In the genomic region with DNA sequence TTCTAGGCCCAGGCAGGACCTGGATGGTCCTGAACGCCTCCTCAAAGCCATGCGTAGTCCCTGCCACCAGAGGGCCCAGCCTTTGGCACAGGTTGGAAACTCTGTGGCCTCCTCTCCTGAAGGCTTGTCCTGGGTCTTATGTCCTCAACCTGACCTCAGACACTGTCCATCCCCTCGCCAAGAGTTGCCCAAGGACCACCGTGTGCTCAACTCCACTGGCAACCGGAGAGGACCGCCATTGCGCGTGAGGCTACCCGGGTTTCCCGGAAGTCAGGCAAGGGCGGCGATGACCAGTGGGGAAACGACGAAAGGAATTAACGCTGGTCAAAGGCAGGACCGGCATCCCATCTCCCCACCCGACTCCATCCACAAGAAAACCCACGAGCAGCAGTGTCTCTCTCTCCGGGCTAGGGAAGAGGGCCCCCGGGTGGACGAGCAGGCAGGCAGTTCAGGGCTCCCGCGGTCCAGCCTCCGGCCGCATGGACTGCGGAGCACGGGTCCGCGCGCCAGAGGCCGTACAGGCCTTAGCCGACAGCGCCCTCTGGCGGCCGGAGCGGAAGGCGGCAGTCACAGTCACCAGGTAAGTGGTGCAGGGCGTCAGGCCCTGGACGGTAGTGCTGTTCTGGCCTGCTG, we compare ENCODE assay signal across 8 mouse cellular contexts. TPM values are rescaled to one million over a fixed set of nuclear protein-coding genes. Genes with fewer than 3 reads are reported as not detected.
A peak's percentile ranks its signal among the peaks of the same experiment; 100 is the strongest.
DNase-seq lines count a peak whose midpoint lies in the region; ATAC-seq lines count a peak whose summit lies in the region.

No protein-coding gene starts in this region.

- H3K36me3 ChIP-seq in intestine, embryonic 16.5 days (ENCODE audit: control insufficient read depth, insufficient read depth, low read length) = no peaks in the 10 kb centered on the region
- no peaks in the 10 kb centered on the region for H3K36me3 ChIP-seq in midbrain, embryonic 10.5 days

- H3K4me1 ChIP-seq in intestine, embryonic 16.5 days (ENCODE audit: control insufficient read depth, insufficient read depth, low read length) = peaks cover 44% of the 10 kb centered on the region
- H3K4me1 ChIP-seq in midbrain, embryonic 10.5 days = peaks cover 34% of the 10 kb centered on the region

- peak overlapping the region; percentile 84 for H3K9ac ChIP-seq in intestine, embryonic 16.5 days (ENCODE audit: low read depth, low read length)

- intact Hi-C loops in left cerebral cortex, postnatal 36 days (cut with DNase I) = loop anchor here (2.0 to 5.0 kb wide), 2 partner anchors 15 to 48 kb away; a partner anchor contains a TSS

- peak overlapping the region; percentile 90 for H3K4me2 ChIP-seq in intestine, embryonic 16.5 days (ENCODE audit: low read depth, low read length)

- peak; percentile 96 for DNase-seq in adrenal gland, adult 18-20 months (ENCODE audit: low spot score in 2 of 2)
- peak; percentile 94 for DNase-seq in embryo, embryonic 11 days
- peak; percentile 91 to 92 for DNase-seq in gastrocnemius, postnatal 4 days (ENCODE audit: low spot score in 2 of 2)
- peak; percentile 89 to 92 for DNase-seq in left cerebral cortex, postnatal 36 days (ENCODE audit: low spot score in 2 of 2)
- DNase-seq in midbrain, embryonic 10.5 days (ENCODE audit: low spot score) = peak; percentile 91
- peak; percentile 81 to 87 for DNase-seq in right cerebral cortex, postnatal 36 days (ENCODE audit: low spot score in 2 of 2)
- peak; percentile 87 for DNase-seq in yolk sac, embryonic 10.5 days (ENCODE audit: low spot score)

- H3K27ac ChIP-seq in intestine, embryonic 16.5 days (ENCODE audit: low read length) = peak overlapping the region; percentile 77
- peak overlapping the region; percentile 91 for H3K27ac ChIP-seq in midbrain, embryonic 10.5 days (replicated peaks)

- peaks cover 3% of the 10 kb centered on the region; the same call in 1 of the 2 replicates for H3K27me3 ChIP-seq in intestine, embryonic 16.5 days (replicated peaks; ENCODE audit: control insufficient read depth, insufficient read depth, low read length)
- peaks cover 46% of the 10 kb centered on the region for H3K27me3 ChIP-seq in midbrain, embryonic 10.5 days (ENCODE audit: low read depth, poor library complexity, severe bottlenecking)

- H3K4me3 ChIP-seq in intestine, embryonic 16.5 days (ENCODE audit: low read length) = peak overlapping the region; percentile 61
- H3K4me3 ChIP-seq in midbrain, embryonic 10.5 days = peak overlapping the region; percentile 61

- under 1% methylated on average over 39 of the region's 39 CpGs for whole genome bisulfite sequencing in intestine, embryonic 16.5 days
- under 1% methylated on average over 37 of the region's 39 CpGs for WGBS in midbrain, embryonic 10.5 days

- peak; percentile 91 for ATAC-seq in intestine, embryonic 16.5 days

- H3K9me3 ChIP-seq in intestine, embryonic 16.5 days (ENCODE audit: control insufficient read depth, low read length) = no peaks in the 10 kb centered on the region
- H3K9me3 ChIP-seq in midbrain, embryonic 10.5 days (replicated peaks) = no peaks in the 10 kb centered on the region

RNA-seq across cellular contexts. Expression of a gene that starts 4.5 kb away (rescaled TPM):
- 10 to 100 TPM in 1 of 2 experiments, 1 to 10 TPM in 1; 3.8 to 12.3 TPM for total RNA-seq in adrenal gland, adult 18-20 months (2021)
- 10 to 100 TPM; 23.4 to 26.4 TPM for total RNA-seq in gastrocnemius, postnatal 4 days (2021)
- polyA plus RNA-seq in intestine, embryonic 16.5 days (2015; fragmentation: Nextera tagmentation; extraction: Ambion mirVana) = 18.9 TPM in 2 replicates
- total RNA-seq in left cerebral cortex, postnatal 36 days (2021) = 10 to 100 TPM; 13.1 to 13.4 TPM
- polyA plus RNA-seq in midbrain, embryonic 10.5 days (2016; fragmentation: Nextera tagmentation; extraction: Ambion mirVana) = 12.2 and 13.1 TPM in 2 replicates

RNA-seq across cellular contexts. Expression of a gene that starts 9.1 kb away (rescaled TPM):
- total RNA-seq in adrenal gland, adult 18-20 months (2021) = 10 to 100 TPM; 96.2 to 99.8 TPM
- 10 to 100 TPM; 44.4 to 46.1 TPM for total RNA-seq in gastrocnemius, postnatal 4 days (2021)
- 142 and 150 TPM in 2 replicates for polyA plus RNA-seq in intestine, embryonic 16.5 days (2015; fragmentation: Nextera tagmentation; extraction: Ambion mirVana)
- total RNA-seq in left cerebral cortex, postnatal 36 days (2021) = 10 to 100 TPM; 37.5 to 48.3 TPM
- polyA plus RNA-seq in midbrain, embryonic 10.5 days (2016; fragmentation: Nextera tagmentation; extraction: Ambion mirVana) = 115 and 129 TPM in 2 replicates

RNA-seq across cellular contexts. Expression of a gene that starts 15.7 kb away (rescaled TPM):
- under 1 TPM; 0.56 to 0.70 TPM for total RNA-seq in adrenal gland, adult 18-20 months (2021)
- 1 to 10 TPM; 3.8 to 5.1 TPM for total RNA-seq in gastrocnemius, postnatal 4 days (2021)
- polyA plus RNA-seq in intestine, embryonic 16.5 days (2015; fragmentation: Nextera tagmentation; extraction: Ambion mirVana) = 0.89 and 1.1 TPM in 2 replicates
- 10 to 100 TPM; 18.3 to 30.0 TPM for total RNA-seq in left cerebral cortex, postnatal 36 days (2021)
- polyA plus RNA-seq in midbrain, embryonic 10.5 days (2016; fragmentation: Nextera tagmentation; extraction: Ambion mirVana) = 0.31 and 0.45 TPM in 2 replicates

RNA-seq across cellular contexts. Expression of a gene that starts 20.2 kb away (rescaled TPM):
- not detected for total RNA-seq in adrenal gland, adult 18-20 months (2021)
- total RNA-seq in gastrocnemius, postnatal 4 days (2021) = under 1 TPM in 1 of 2 experiments, not detected in 1; 0.39 TPM
- polyA plus RNA-seq in intestine, embryonic 16.5 days (2015; fragmentation: Nextera tagmentation; extraction: Ambion mirVana) = not detected in 2 replicates
- total RNA-seq in left cerebral cortex, postnatal 36 days (2021) = not detected
- polyA plus RNA-seq in midbrain, embryonic 10.5 days (2016; fragmentation: Nextera tagmentation; extraction: Ambion mirVana) = not detected in 2 replicates

RNA-seq across cellular contexts. Expression of a gene that starts 32.7 kb away (rescaled TPM):
- total RNA-seq in adrenal gland, adult 18-20 months (2021) = 100 to 1,000 TPM; 143 to 148 TPM
- total RNA-seq in gastrocnemius, postnatal 4 days (2021) = 10 to 100 TPM; 61.5 to 67.5 TPM
- polyA plus RNA-seq in intestine, embryonic 16.5 days (2015; fragmentation: Nextera tagmentation; extraction: Ambion mirVana) = 210 and 226 TPM in 2 replicates
- total RNA-seq in left cerebral cortex, postnatal 36 days (2021) = 10 to 100 TPM; 77.3 to 91.6 TPM
- polyA plus RNA-seq in midbrain, embryonic 10.5 days (2016; fragmentation: Nextera tagmentation; extraction: Ambion mirVana) = 235 and 260 TPM in 2 replicates

Comparison
In these comparisons a context has a peak if more than half of its experiments do, and no peak if none do; other contexts are left out.
1. Peak in every context shown above with its lines: DNase-seq, ATAC-seq, H3K4me3 ChIP-seq and H3K27ac ChIP-seq.